Mouse (Mus musculus): ENCODE measurements around the gene Pdxk. TPM values are rescaled to one million over a fixed set of nuclear protein-coding genes. Genes with fewer than 3 reads are reported as not detected.
"Not testable (repeated sequence)": the region's sequence is repeated elsewhere in the genome, so short reads cannot be mapped to it uniquely, and the experiment has no call there.

Gene Pdxk
- 10 to 100 TPM; 20.4 to 20.8 TPM for total RNA-seq (2021)
- long read RNA-seq, experiment 1, full-length matches to known transcripts: 7 of 12 reads
- long read RNA-seq, experiment 1, partial matches to known transcripts: 1 of 12 reads
- long read RNA-seq, experiment 1, other reads (novel, unspliced or antisense): 4 of 12 reads
- long read RNA-seq, experiment 2, full-length matches to known transcripts: 4 of 11 reads
- long read RNA-seq, experiment 2, partial matches to known transcripts: 0 of 11 reads
- long read RNA-seq, experiment 2, other reads (novel, unspliced or antisense): 7 of 11 reads

- peak; percentile 81 to 82 for DNase-seq (ENCODE audit: low spot score in 2 of 2)
Observed at GRCm38 (mm10) chr10:78464792-78465207, at the start of gene Pdxk. Pdxk (minus strand) TSS chr10:78464975.

DNA sequence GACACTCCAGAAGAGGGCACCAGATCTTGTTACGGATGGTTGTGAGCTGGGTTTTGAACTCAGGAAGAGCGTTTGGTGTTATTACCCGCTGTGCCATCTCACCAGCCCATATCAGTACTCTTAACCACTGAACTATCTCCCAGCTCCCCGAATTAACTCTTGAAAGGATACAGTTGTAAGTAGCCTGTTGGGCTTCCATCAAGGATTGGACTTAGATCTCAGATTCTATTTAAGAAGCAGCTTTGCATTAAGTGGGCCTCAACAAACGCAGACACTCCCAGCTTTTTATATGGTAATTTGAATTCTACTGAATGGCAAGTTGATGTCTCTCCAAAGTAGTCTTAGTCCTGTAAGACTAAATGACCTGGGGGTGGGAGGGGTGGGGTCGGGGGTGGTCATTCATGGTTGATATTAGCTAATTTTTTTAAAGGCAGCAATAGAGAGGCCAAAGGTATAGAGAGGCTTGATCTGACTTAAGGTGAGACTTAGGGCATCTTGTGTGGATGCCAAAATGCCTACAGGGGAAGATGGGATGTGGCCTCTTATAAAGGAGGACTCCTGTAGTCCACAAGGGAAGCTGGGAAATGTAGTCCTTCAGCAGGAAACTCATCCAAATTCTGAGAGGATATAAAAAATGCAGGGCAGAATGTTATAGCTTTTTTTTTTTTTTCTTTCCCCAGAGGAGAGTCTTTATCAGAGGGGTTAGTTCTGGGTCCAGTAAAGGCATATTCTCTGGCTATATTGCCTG is 38.4 kb upstream of the Pdxk start:
- no peak for DNase-seq (ENCODE audit: low spot score in 2 of 2)

GRCm38 (mm10) chr10:78487431-78488086 is 22.8 kb upstream of the Pdxk start:
- peak; percentile 63 to 67 for DNase-seq (ENCODE audit: low spot score in 2 of 2)

DNA sequence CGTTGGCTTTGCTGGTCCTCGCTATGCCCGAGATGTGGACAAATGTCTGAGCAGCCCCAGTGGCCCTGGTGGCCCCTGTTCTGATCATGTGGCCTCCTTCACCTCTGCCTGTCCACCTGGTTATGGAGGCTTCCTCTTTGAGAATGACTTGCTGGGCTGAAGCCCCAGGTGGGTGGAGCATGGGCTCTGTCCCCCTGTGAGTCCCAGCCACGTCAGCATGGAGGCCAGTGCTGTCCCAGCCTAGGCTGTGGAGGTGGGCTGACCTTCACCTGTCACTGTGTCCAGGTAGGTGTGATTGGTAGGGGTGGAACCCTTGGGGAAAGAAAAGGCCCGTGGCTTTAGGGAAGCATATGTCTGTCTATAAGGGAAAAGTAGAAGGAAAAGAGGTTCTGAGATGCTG is 22.1 kb upstream of the Pdxk start:
- no peak for DNase-seq (ENCODE audit: low spot score in 2 of 2)

- DNase-seq (ENCODE audit: low spot score in 2 of 2): not testable (repeated sequence)
Observed at GRCm38 (mm10) chr10:78485369-78485768, 20.6 kb upstream of the Pdxk start.

- DNase-seq (ENCODE audit: low spot score in 2 of 2): no peak
Observed at GRCm38 (mm10) chr10:78481928-78482499, 17.2 kb upstream of the Pdxk start.

- DNase-seq (ENCODE audit: low spot score in 2 of 2): no peak
Observed at GRCm38 (mm10) chr10:78480954-78481927, 16.5 kb upstream of the Pdxk start.

DNA sequence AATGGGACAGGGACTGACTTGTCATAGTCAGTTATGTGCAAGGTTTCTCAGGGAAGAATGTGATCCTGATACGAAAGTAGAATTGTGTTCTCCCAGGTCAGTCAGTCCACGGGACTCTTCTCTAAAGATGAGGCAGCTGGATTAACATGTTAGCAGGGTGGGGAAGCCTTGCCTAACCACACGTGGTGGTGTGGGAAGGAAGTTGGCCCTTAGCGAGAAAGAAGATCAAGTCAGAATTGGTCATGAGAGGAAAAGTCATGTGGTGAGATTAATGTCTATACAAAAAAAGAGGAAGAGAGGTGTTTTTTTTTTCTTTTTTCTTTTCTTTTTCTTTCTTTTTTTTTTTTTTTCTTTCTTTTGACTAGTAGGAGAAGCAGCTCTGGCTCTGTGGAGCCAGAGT is 12.0 kb upstream of the Pdxk start:
- DNase-seq (ENCODE audit: low spot score in 2 of 2): no peak

- no peak for DNase-seq (ENCODE audit: low spot score in 2 of 2)
Observed at GRCm38 (mm10) chr10:78474759-78475158, 10.0 kb upstream of the Pdxk start.

- DNase-seq (ENCODE audit: low spot score in 2 of 2): no peak
Observed at GRCm38 (mm10) chr10:78473434-78473833, 8.7 kb upstream of the Pdxk start.

GRCm38 (mm10) chr10:78472046-78472445 is 7.3 kb upstream of the Pdxk start:
- no peak for DNase-seq (ENCODE audit: low spot score in 2 of 2)

GRCm38 (mm10) chr10:78470582-78471313 is 6.0 kb upstream of the Pdxk start:
- no peak for DNase-seq (ENCODE audit: low spot score in 2 of 2)

DNA sequence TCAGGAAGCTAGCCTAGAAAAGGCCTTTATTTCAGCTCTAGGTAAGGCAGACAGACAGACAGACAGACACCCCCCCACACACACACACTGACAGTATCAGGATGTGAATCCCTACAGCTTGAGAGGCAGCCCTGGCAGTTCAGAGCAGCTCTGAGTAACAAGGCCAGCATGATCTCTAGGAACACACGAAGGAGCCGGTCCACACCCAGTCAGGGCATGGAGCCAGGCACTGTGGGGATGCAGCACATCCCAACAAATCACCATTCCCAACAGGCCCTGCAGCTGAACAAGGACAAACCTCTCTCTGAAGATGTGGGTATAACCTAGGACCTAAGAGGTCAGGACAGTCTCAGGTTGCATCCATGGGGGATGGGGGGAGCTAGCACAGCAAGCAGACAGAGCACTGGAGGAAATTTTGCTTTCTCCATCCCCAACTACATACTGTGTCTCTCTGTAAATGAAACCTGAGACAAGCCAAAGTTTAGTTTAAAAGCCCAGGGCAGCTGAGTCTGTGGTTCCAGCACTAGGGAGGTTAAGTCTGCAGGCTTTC is 3.1 kb upstream of the Pdxk start:
- DNase-seq (ENCODE audit: low spot score in 2 of 2): no peak

- no peak for DNase-seq (ENCODE audit: low spot score in 2 of 2)
Observed at GRCm38 (mm10) chr10:78466647-78467046, 1.9 kb upstream of the Pdxk start.

- DNase-seq (ENCODE audit: low spot score in 2 of 2): no peak
Observed at GRCm38 (mm10) chr10:78465472-78465871, 697 bp upstream of the Pdxk start.

- no peak for DNase-seq (ENCODE audit: low spot score in 2 of 2)
Observed at GRCm38 (mm10) chr10:78464201-78464791, 479 bp downstream of the Pdxk start.

GRCm38 (mm10) chr10:78463769-78464167 is 1.0 kb downstream of the Pdxk start:
- no peak for DNase-seq (ENCODE audit: low spot score in 2 of 2)

DNA sequence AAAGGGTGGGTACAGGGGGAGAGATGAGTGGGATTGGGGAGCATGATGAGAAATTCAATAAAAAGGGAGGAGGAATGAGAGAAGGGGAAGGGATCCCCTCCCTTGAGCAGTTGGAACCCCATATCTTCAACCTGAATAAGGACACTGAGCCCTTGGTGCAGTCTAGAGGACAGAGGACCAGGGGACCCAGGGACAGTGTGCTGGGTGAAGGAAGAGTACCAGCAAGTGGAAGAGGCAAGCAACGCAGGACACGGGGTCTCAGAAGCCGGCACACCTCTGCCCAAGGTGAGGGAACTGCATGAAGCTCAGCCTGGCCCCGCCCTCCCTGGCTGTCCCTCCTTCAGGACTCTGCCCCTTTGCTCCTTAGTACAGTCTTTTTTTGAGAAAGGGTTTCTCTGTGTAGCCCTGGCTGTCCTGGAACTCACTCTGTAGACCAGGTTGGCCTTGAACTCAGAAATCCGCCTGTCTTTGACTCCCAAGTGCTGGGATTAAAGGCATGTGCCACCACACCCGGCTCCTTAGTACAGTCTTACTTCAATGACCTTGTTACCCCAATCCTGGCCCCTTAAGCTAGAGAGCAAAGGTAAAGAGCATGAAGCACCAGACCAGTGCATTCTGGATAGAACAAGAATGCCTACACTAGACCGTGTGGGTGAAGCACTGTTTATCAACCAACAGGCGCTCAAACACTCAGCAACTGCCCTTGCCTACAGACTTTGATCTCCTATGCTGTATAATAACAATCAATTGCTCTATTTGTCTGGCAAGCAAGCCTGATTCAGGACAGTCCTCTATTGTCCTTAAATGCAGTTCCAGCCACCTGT is 1.6 kb downstream of the Pdxk start:
- no peak for DNase-seq (ENCODE audit: low spot score in 2 of 2)

Data from adrenal gland, postnatal 4 days (tissue).